Mouse (Mus musculus): ENCODE measurements around the gene Gabrb3.

Gene Gabrb3

GRCm38 (mm10) chr7:57419392-57419791, at the start of gene Gabrb3:
Gene Gabrb3, plus strand, starts transcription at chr7:57419692.
- in situ Hi-C loops (cut with MboI; ENCODE audit: low pct_unique_long_range_greater_than_20kb in 1 of 2, low sequenced_read_pairs in 2 of 2, unreplicated experiment in 1 of 2), result no loop called here

- in situ Hi-C loops (cut with MboI; ENCODE audit: low pct_unique_long_range_greater_than_20kb in 1 of 2, low sequenced_read_pairs in 2 of 2, unreplicated experiment in 1 of 2), result loop anchor here in 1 of 2 experiments (25.0 kb wide), 1 partner anchor 447 kb away; no protein-coding TSS in a partner anchor
These were observed 35.4 kb upstream of the Gabrb3 start for GRCm38 (mm10) chr7:57384112-57384511.

GRCm38 (mm10) chr7:57386517-57387340, 32.8 kb upstream of the Gabrb3 start, which contains the start of gene Gabrg3:
Gene Gabrg3, minus strand, starts transcription at chr7:57387188.
- in situ Hi-C loops (cut with MboI; ENCODE audit: low pct_unique_long_range_greater_than_20kb in 1 of 2, low sequenced_read_pairs in 2 of 2, unreplicated experiment in 1 of 2), result loop anchor here in 1 of 2 experiments (25.0 kb wide), 1 partner anchor 449 kb away; no protein-coding TSS in a partner anchor

- in situ Hi-C loops (cut with MboI; ENCODE audit: low pct_unique_long_range_greater_than_20kb in 1 of 2, low sequenced_read_pairs in 2 of 2, unreplicated experiment in 1 of 2), result loop anchor here in 1 of 2 experiments (25.0 kb wide), 1 partner anchor 450 kb away; no protein-coding TSS in a partner anchor
These were observed 32.2 kb upstream of the Gabrb3 start for GRCm38 (mm10) chr7:57387341-57387654.

- in situ Hi-C loops (cut with MboI; ENCODE audit: low pct_unique_long_range_greater_than_20kb in 1 of 2, low sequenced_read_pairs in 2 of 2, unreplicated experiment in 1 of 2), result loop anchor here in 1 of 2 experiments (25.0 kb wide), 1 partner anchor 453 kb away; no protein-coding TSS in a partner anchor
These were observed 29.4 kb upstream of the Gabrb3 start for GRCm38 (mm10) chr7:57390046-57390445.

- in situ Hi-C loops (cut with MboI; ENCODE audit: low pct_unique_long_range_greater_than_20kb in 1 of 2, low sequenced_read_pairs in 2 of 2, unreplicated experiment in 1 of 2), result loop anchor here in 1 of 2 experiments (25.0 kb wide), 1 partner anchor 456 kb away; no protein-coding TSS in a partner anchor
These were observed 25.9 kb upstream of the Gabrb3 start for GRCm38 (mm10) chr7:57393551-57393950.

- in situ Hi-C loops (cut with MboI; ENCODE audit: low pct_unique_long_range_greater_than_20kb in 1 of 2, low sequenced_read_pairs in 2 of 2, unreplicated experiment in 1 of 2), result no loop called here
These were observed 8.3 kb upstream of the Gabrb3 start for GRCm38 (mm10) chr7:57411163-57411562.

GRCm38 (mm10) chr7:57412896-57413295, 6.6 kb upstream of the Gabrb3 start:
- in situ Hi-C loops (cut with MboI; ENCODE audit: low pct_unique_long_range_greater_than_20kb in 1 of 2, low sequenced_read_pairs in 2 of 2, unreplicated experiment in 1 of 2), result no loop called here

- in situ Hi-C loops (cut with MboI; ENCODE audit: low pct_unique_long_range_greater_than_20kb in 1 of 2, low sequenced_read_pairs in 2 of 2, unreplicated experiment in 1 of 2), result no loop called here
These were observed 1.6 kb downstream of the Gabrb3 start for GRCm38 (mm10) chr7:57421044-57421443.

- in situ Hi-C loops (cut with MboI; ENCODE audit: low pct_unique_long_range_greater_than_20kb in 1 of 2, low sequenced_read_pairs in 2 of 2, unreplicated experiment in 1 of 2), result no loop called here
These were observed 3.2 kb downstream of the Gabrb3 start for GRCm38 (mm10) chr7:57422675-57423074.

- in situ Hi-C loops (cut with MboI; ENCODE audit: low pct_unique_long_range_greater_than_20kb in 1 of 2, low sequenced_read_pairs in 2 of 2, unreplicated experiment in 1 of 2), result no loop called here
These were observed 28.7 kb downstream of the Gabrb3 start for GRCm38 (mm10) chr7:57448239-57448638.

GRCm38 (mm10) chr7:57460354-57460753, 40.9 kb downstream of the Gabrb3 start:
- in situ Hi-C loops (cut with MboI; ENCODE audit: low pct_unique_long_range_greater_than_20kb in 1 of 2, low sequenced_read_pairs in 2 of 2, unreplicated experiment in 1 of 2), result no loop called here

GRCm38 (mm10) chr7:57471316-57471715, 51.8 kb downstream of the Gabrb3 start:
- in situ Hi-C loops (cut with MboI; ENCODE audit: low pct_unique_long_range_greater_than_20kb in 1 of 2, low sequenced_read_pairs in 2 of 2, unreplicated experiment in 1 of 2), result no loop called here

GRCm38 (mm10) chr7:57473811-57474525, 54.5 kb downstream of the Gabrb3 start:
- in situ Hi-C loops (cut with MboI; ENCODE audit: low pct_unique_long_range_greater_than_20kb in 1 of 2, low sequenced_read_pairs in 2 of 2, unreplicated experiment in 1 of 2), result no loop called here

GRCm38 (mm10) chr7:57482896-57483295, 63.4 kb downstream of the Gabrb3 start:
- in situ Hi-C loops (cut with MboI; ENCODE audit: low pct_unique_long_range_greater_than_20kb in 1 of 2, low sequenced_read_pairs in 2 of 2, unreplicated experiment in 1 of 2), result no loop called here

GRCm38 (mm10) chr7:57486907-57487306, 67.4 kb downstream of the Gabrb3 start:
- in situ Hi-C loops (cut with MboI; ENCODE audit: low pct_unique_long_range_greater_than_20kb in 1 of 2, low sequenced_read_pairs in 2 of 2, unreplicated experiment in 1 of 2), result no loop called here

GRCm38 (mm10) chr7:57491795-57492194, 72.3 kb downstream of the Gabrb3 start:
- in situ Hi-C loops (cut with MboI; ENCODE audit: low pct_unique_long_range_greater_than_20kb in 1 of 2, low sequenced_read_pairs in 2 of 2, unreplicated experiment in 1 of 2), result no loop called here

- in situ Hi-C loops (cut with MboI; ENCODE audit: low pct_unique_long_range_greater_than_20kb in 1 of 2, low sequenced_read_pairs in 2 of 2, unreplicated experiment in 1 of 2), result no loop called here
These were observed 83.3 kb downstream of the Gabrb3 start for GRCm38 (mm10) chr7:57502809-57503208.

- in situ Hi-C loops (cut with MboI; ENCODE audit: low pct_unique_long_range_greater_than_20kb in 1 of 2, low sequenced_read_pairs in 2 of 2, unreplicated experiment in 1 of 2), result no loop called here
These were observed 89.6 kb downstream of the Gabrb3 start for GRCm38 (mm10) chr7:57508860-57509632.
